Mouse (Mus musculus): ENCODE results near the gene Mgat5. TPM values are rescaled to one million over a fixed set of nuclear protein-coding genes. Genes with fewer than 3 reads are reported as not detected.

Gene Mgat5
- polyA plus RNA-seq, 1 experiment = 13.1 TPM

DNA sequence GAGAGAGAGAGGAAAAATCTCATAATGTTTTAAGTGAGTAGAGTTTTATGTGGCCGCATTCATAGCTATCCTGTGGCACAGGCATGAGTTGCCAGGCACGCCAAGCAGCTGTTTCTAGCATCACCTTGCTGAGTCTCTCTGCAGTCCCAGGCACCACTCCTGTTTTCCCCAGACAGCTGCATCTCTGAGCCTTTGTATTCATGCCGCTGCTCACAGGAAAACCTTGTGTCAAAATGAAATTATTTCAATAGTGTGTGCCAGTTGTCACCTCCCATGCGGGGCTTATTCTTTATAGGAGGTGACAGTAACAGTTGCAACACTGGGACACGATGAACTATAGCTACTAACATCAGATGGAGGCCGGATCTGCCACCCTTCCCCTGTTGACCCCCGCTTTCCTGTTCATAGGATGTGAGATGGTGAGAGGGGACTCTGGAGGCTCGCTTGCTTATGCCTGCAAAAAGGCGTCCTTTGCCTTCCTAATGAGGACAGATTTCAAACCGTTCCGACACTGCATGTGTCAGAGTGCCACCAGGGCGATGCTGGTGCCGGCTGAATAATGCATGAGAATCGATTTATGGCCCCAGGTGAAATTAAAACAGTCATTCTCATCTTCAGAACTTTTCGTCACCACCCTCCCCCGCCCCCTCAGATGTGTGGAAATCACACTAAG lies 303.4 kb downstream of the Mgat5 start:
- DNase-seq = no peak
- Histone ChIP-seq H3K27me3 (replicated peaks; ENCODE audit: control insufficient read depth, insufficient read depth, low read length) (no peaks in the 10 kb centered on the region), H3K4me3 (ENCODE audit: insufficient read depth, low read depth, low read length) (no peak overlapping the region), H3K4me1 (ENCODE audit: control insufficient read depth, insufficient read depth, low read length) (no peaks in the 10 kb centered on the region), H3K27ac (ENCODE audit: insufficient read depth, low read depth, low read length) (no peak overlapping the region), H3K36me3 (ENCODE audit: control insufficient read depth, insufficient read depth, low read length) (no peaks in the 10 kb centered on the region)
- no peak for TF ChIP-seq POLR2A (IDR thresholded peaks at IDR 0.05; ENCODE audit: low read depth, low read length)
- no peak for TF ChIP-seq CTCF (conservative IDR thresholded peaks at IDR 0.05; ENCODE audit: insufficient read depth, insufficient read length, low read depth, low read length)
- 69% methylated on average over 16 of the region's 16 CpGs for WGBS

DNA sequence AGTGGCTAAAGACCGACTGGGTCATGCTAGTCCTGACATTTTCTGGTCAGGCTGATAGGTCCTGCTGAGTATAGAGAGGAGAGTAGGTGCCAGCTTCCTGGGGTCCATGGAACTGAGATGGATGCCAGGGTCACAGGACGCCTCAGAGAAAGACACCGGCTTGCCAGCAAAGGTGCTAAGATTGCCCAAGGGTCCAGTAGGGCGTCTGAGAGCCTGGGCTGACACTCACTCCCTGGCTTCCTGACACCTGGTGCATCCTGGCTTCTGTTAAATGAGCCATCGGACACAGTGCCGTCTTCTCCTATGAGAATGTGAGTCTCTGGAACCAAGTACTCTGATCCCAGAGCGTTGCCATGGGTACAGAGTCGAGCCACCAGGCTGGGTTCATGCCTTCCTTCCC lies 304.1 kb downstream of the Mgat5 start:
- DNase-seq = no peak
- H3K4me1 ChIP-seq (ENCODE audit: control insufficient read depth, insufficient read depth, low read length) = no peaks in the 10 kb centered on the region
- TF ChIP-seq POLR2A (IDR thresholded peaks at IDR 0.05; ENCODE audit: low read depth, low read length) = no peak
- TF ChIP-seq CTCF (conservative IDR thresholded peaks at IDR 0.05; ENCODE audit: insufficient read depth, insufficient read length, low read depth, low read length) = no peak
- H3K27ac ChIP-seq (ENCODE audit: insufficient read depth, low read depth, low read length) = no peak overlapping the region
- 79% methylated on average over 8 of the region's 8 CpGs for WGBS
- H3K27me3 ChIP-seq (replicated peaks; ENCODE audit: control insufficient read depth, insufficient read depth, low read length) = no peaks in the 10 kb centered on the region
- H3K4me3 ChIP-seq (ENCODE audit: insufficient read depth, low read depth, low read length) = no peak overlapping the region
- no peaks in the 10 kb centered on the region for H3K36me3 ChIP-seq (ENCODE audit: control insufficient read depth, insufficient read depth, low read length)

DNA sequence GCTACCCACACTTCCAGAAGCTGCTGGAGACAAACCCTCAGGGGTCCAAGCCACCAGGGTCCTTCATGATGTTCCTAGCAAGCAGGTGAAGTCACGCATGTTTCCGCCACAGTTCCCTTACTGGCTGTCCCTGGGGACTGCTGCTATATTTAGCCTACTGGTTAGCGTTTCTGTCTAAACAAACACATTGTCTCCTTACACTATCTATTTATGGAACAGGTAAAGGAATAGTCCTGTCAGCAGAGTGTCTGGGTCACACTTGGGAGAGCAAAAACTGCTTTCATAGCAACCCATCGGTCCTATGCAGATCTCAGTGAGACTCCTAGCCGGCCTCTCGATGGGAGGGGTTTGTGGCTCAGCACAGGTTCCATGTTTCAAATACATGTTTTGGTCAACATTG lies 306.5 kb downstream of the Mgat5 start:
- Histone ChIP-seq H3K36me3 (ENCODE audit: control insufficient read depth, insufficient read depth, low read length) (no peaks in the 10 kb centered on the region), H3K4me1 (ENCODE audit: control insufficient read depth, insufficient read depth, low read length) (no peaks in the 10 kb centered on the region), H3K4me3 (ENCODE audit: insufficient read depth, low read depth, low read length) (no peak overlapping the region), H3K27ac (ENCODE audit: insufficient read depth, low read depth, low read length) (no peak overlapping the region), H3K27me3 (replicated peaks; ENCODE audit: control insufficient read depth, insufficient read depth, low read length) (no peaks in the 10 kb centered on the region)
- 79% methylated on average over 6 of the region's 6 CpGs for WGBS
- TF ChIP-seq CTCF (conservative IDR thresholded peaks at IDR 0.05; ENCODE audit: insufficient read depth, insufficient read length, low read depth, low read length) (no peak), POLR2A (IDR thresholded peaks at IDR 0.05; ENCODE audit: low read depth, low read length) (no peak)
- DNase-seq = no peak

DNA sequence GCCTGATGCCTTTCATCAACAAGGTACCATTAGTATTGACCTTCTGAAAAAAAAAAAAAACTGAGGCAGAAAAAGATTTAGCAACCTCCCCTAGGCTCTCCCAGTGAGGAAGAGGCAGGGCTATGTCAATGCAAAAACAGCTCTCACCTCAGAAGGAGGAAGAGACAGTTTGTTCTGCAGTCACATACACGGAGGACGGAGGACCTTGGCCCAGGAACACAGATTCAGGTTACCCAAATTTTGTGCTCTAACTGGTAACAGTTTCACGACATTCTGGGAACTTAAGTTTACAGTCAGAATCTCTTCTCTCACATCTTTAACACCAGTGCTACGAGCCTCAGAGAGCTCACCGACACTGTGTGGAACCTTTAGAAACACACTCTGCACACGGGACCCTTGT lies 307.9 kb downstream of the Mgat5 start:
- WGBS = 78% methylated on average over 6 of the region's 6 CpGs
- Histone ChIP-seq H3K4me1 (ENCODE audit: control insufficient read depth, insufficient read depth, low read length) (no peaks in the 10 kb centered on the region), H3K4me3 (ENCODE audit: insufficient read depth, low read depth, low read length) (no peak overlapping the region), H3K36me3 (ENCODE audit: control insufficient read depth, insufficient read depth, low read length) (no peaks in the 10 kb centered on the region), H3K27me3 (replicated peaks; ENCODE audit: control insufficient read depth, insufficient read depth, low read length) (no peaks in the 10 kb centered on the region), H3K27ac (ENCODE audit: insufficient read depth, low read depth, low read length) (no peak overlapping the region)
- no peak for DNase-seq
- TF ChIP-seq POLR2A (IDR thresholded peaks at IDR 0.05; ENCODE audit: low read depth, low read length) = no peak
- no peak for TF ChIP-seq CTCF (conservative IDR thresholded peaks at IDR 0.05; ENCODE audit: insufficient read depth, insufficient read length, low read depth, low read length)

DNA sequence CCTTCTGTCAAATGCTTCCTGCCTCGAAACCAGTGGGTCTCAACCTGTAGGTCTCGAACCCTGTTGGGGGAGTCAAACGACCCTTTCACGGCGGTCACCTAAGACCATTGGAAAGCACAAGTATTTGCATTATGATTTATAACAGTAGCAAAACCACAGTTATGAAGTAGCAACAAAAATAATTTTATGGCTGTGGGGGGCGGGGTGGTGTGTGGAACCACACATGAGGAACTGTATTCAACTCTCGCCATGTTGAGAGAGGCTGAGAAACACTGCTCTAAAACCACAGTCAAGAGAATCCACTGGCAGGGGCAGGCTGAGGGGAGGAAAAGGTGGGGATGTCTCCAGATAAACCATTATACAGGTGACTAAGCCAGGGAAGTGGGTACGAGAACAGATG lies 308.3 kb downstream of the Mgat5 start:
- Histone ChIP-seq H3K4me3 (ENCODE audit: insufficient read depth, low read depth, low read length) (no peak overlapping the region), H3K4me1 (ENCODE audit: control insufficient read depth, insufficient read depth, low read length) (no peaks in the 10 kb centered on the region), H3K27ac (ENCODE audit: insufficient read depth, low read depth, low read length) (no peak overlapping the region), H3K27me3 (replicated peaks; ENCODE audit: control insufficient read depth, insufficient read depth, low read length) (no peaks in the 10 kb centered on the region), H3K36me3 (ENCODE audit: control insufficient read depth, insufficient read depth, low read length) (no peaks in the 10 kb centered on the region)
- no peak for TF ChIP-seq CTCF (conservative IDR thresholded peaks at IDR 0.05; ENCODE audit: insufficient read depth, insufficient read length, low read depth, low read length)
- 78% methylated on average over 8 of the region's 8 CpGs for WGBS
- no peak for DNase-seq

GRCm38 (mm10) chr1:127513664-127514063 lies 308.8 kb downstream of the Mgat5 start:
- Histone ChIP-seq H3K4me3 (ENCODE audit: insufficient read depth, low read depth, low read length) (no peak overlapping the region), H3K36me3 (ENCODE audit: control insufficient read depth, insufficient read depth, low read length) (no peaks in the 10 kb centered on the region), H3K4me1 (ENCODE audit: control insufficient read depth, insufficient read depth, low read length) (no peaks in the 10 kb centered on the region), H3K27ac (ENCODE audit: insufficient read depth, low read depth, low read length) (no peak overlapping the region), H3K27me3 (replicated peaks; ENCODE audit: control insufficient read depth, insufficient read depth, low read length) (no peaks in the 10 kb centered on the region)
- 79% methylated on average over 3 of the region's 3 CpGs for WGBS
- no peak for TF ChIP-seq CTCF (conservative IDR thresholded peaks at IDR 0.05; ENCODE audit: insufficient read depth, insufficient read length, low read depth, low read length)
- TF ChIP-seq POLR2A (IDR thresholded peaks at IDR 0.05; ENCODE audit: low read depth, low read length) = no peak
- DNase-seq = no peak

DNA sequence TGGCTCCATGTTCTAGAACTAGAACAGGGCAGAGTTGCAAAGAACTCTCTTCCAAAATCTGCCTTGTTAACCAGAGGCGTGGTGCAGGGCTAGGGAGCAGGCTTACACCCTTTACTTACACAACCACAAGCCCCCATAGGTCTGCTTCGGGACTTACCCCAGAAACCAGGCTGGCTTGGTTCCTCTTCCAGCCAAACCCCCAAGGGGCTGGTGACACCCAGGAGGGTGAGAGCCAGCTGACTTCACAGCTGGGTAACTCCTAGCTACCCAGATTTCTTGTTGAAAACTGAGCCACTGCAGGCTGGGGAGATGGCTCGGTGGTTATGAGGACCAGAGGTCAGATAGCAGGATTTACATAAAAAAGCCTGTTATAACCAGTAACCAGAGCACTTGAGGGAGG lies 309.7 kb downstream of the Mgat5 start:
- H3K4me3 ChIP-seq (ENCODE audit: insufficient read depth, low read depth, low read length) = no peak overlapping the region
- H3K4me1 ChIP-seq (ENCODE audit: control insufficient read depth, insufficient read depth, low read length) = no peaks in the 10 kb centered on the region
- H3K36me3 ChIP-seq (ENCODE audit: control insufficient read depth, insufficient read depth, low read length) = no peaks in the 10 kb centered on the region
- WGBS = 65% methylated on average over 3 of the region's 3 CpGs
- H3K27me3 ChIP-seq (replicated peaks; ENCODE audit: control insufficient read depth, insufficient read depth, low read length) = no peaks in the 10 kb centered on the region
- no peak for TF ChIP-seq CTCF (conservative IDR thresholded peaks at IDR 0.05; ENCODE audit: insufficient read depth, insufficient read length, low read depth, low read length)
- no peak for TF ChIP-seq POLR2A (IDR thresholded peaks at IDR 0.05; ENCODE audit: low read depth, low read length)
- DNase-seq = no peak
- H3K27ac ChIP-seq (ENCODE audit: insufficient read depth, low read depth, low read length) = no peak overlapping the region
